Mouse (Mus musculus) CD8-positive naive resting alpha-beta T cell, adult 57 days (primary cell): ENCODE results near the gene Gm19402. TPM values are rescaled to one million over a fixed set of nuclear protein-coding genes. Genes with fewer than 3 reads are reported as not detected.

Experiments used
- total RNA-seq: library from RNA; stranded (reverse); gene quantifications from one replicate; pipeline ENCODE4 v1.2.4, GENCODE M21; 2023

Gm19402 gene
- not detected for total RNA-seq

GRCm38 (mm10) chr10:77690356-77690807 is at the start of gene Gm19402:
Gm19402 (minus strand) TSS chr10:77690757.

GRCm38 (mm10) chr10:77726186-77726585 is 35.6 kb upstream of the Gm19402 start, which contains the start of gene Gm10100:
Gm10100 (plus strand) TSS chr10:77726486.

GRCm38 (mm10) chr10:77720299-77720698 is 29.7 kb upstream of the Gm19402 start, which contains the start of gene Krtap12-1:
Krtap12-1 (plus strand) TSS chr10:77720599.

GRCm38 (mm10) chr10:77715507-77715906 is 24.9 kb upstream of the Gm19402 start, which contains the start of gene Gm10142:
Gm10142 (plus strand) TSS chr10:77715807.

GRCm38 (mm10) chr10:77711157-77711556 is 20.6 kb upstream of the Gm19402 start, which contains the start of gene Gm10024:
Gm10024 (plus strand) TSS chr10:77711457.

GRCm38 (mm10) chr10:77706326-77706725 is 15.8 kb upstream of the Gm19402 start, which contains the start of gene Gm10272:
Gm10272 (plus strand) TSS chr10:77706626.

GRCm38 (mm10) chr10:77697133-77697532 is 6.6 kb upstream of the Gm19402 start, which contains the start of gene Gm9508:
Gm9508 (minus strand) TSS chr10:77697233.

GRCm38 (mm10) chr10:77685895-77686664 is 4.5 kb downstream of the Gm19402 start, which contains the start of gene Tspear:
Tspear (plus strand) TSS chr10:77686569.

Other genes with a start within 250 kb of the Gm19402 start
- gene Fam207a, start 175.0 kb downstream of the Gm19402 start, total RNA-seq = 28.1 TPM
- gene Itgb2, start 160.5 kb downstream of the Gm19402 start, total RNA-seq = 207 TPM
- 89.3 TPM for gene Pttg1ip, start 109.0 kb downstream of the Gm19402 start, total RNA-seq
- gene Sumo3, start 84.7 kb downstream of the Gm19402 start, total RNA-seq = 49.8 TPM
- 2.4 TPM for gene Gm49325, start 84.6 kb downstream of the Gm19402 start, total RNA-seq
- gene Ube2g2, start 68.5 kb downstream of the Gm19402 start, total RNA-seq = 41.4 TPM
- gene Tspear, start 4.2 kb downstream of the Gm19402 start, total RNA-seq = 1.2 TPM
- gene Gm9508, start 6.5 kb upstream of the Gm19402 start, total RNA-seq = not detected
- gene Gm10272, start 15.9 kb upstream of the Gm19402 start, total RNA-seq = not detected
- gene Gm10024, start 20.7 kb upstream of the Gm19402 start, total RNA-seq = not detected
- gene Gm10142, start 25.1 kb upstream of the Gm19402 start, total RNA-seq = not detected
- not detected for gene Krtap12-1, start 29.8 kb upstream of the Gm19402 start, total RNA-seq
- gene Gm10100, start 35.7 kb upstream of the Gm19402 start, total RNA-seq = not detected
- not detected for gene Gm18596, start 51.9 kb upstream of the Gm19402 start, total RNA-seq
- gene Gm9736, start 60.6 kb upstream of the Gm19402 start, total RNA-seq = not detected
- gene Gm3233, start 68.9 kb upstream of the Gm19402 start, total RNA-seq = not detected
- gene Gm3238, start 80.6 kb upstream of the Gm19402 start, total RNA-seq = not detected
- gene Gm7138, start 86.2 kb upstream of the Gm19402 start, total RNA-seq = not detected
- gene Gm3250, start 91.8 kb upstream of the Gm19402 start, total RNA-seq = not detected
- gene Gm7137, start 97.4 kb upstream of the Gm19402 start, total RNA-seq = not detected
- gene Gm9639, start 104.3 kb upstream of the Gm19402 start, total RNA-seq = not detected
- gene Gm19668, start 108.4 kb upstream of the Gm19402 start, total RNA-seq = not detected
- gene Gm9507, start 121.1 kb upstream of the Gm19402 start, total RNA-seq = not detected
- not detected for gene Gm2696, start 123.9 kb upstream of the Gm19402 start, total RNA-seq
- not detected for gene Krtap10-4, start 136.3 kb upstream of the Gm19402 start, total RNA-seq
- not detected for gene Krtap10-10, start 145.2 kb upstream of the Gm19402 start, total RNA-seq
- gene Gm36176, start 156.0 kb upstream of the Gm19402 start, total RNA-seq = not detected
- not detected for gene Gm10318, start 162.1 kb upstream of the Gm19402 start, total RNA-seq
- not detected for gene Gm3285, start 171.2 kb upstream of the Gm19402 start, total RNA-seq
- gene Lrrc3, start 211.8 kb upstream of the Gm19402 start, total RNA-seq = not detected